Mouse (Mus musculus): ENCODE data around the gene Impdh2. TPM values are rescaled to one million over a fixed set of nuclear protein-coding genes. Genes with fewer than 3 reads are reported as not detected.
A peak's percentile ranks its signal among the peaks of the same experiment; 100 is the strongest.
"Not testable (repeated sequence)": the region's sequence is repeated elsewhere in the genome, so short reads cannot be mapped to it uniquely, and the experiment has no call there.

The Impdh2 gene
- total RNA-seq, 1 experiment from 2014 or later: 62.6 TPM

DNA sequence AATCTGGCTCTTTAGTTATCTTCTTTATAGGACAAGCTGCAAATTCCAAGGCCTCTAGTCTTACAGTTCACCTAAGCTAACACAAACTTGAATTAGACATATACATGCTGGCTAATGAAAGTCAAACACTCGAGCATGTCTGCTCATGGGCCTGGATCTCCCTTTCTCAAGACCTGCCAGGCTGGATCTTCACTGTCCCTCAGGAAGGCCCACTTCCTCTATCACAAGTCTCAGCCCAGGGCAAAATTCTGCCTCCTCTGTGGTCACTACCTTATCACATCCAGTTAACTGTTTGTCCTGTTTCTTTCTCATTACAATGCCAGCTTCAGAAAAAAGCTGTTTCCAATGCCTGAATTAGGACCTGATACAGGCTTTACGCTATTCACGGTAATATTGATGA is 34.3 kb downstream of the Impdh2 start:
- ATAC-seq (replicated peaks; ENCODE audit: insufficient number of reproducible peaks, low FRiP score, low TSS enrichment, poor library complexity, severe bottlenecking): no peak

DNA sequence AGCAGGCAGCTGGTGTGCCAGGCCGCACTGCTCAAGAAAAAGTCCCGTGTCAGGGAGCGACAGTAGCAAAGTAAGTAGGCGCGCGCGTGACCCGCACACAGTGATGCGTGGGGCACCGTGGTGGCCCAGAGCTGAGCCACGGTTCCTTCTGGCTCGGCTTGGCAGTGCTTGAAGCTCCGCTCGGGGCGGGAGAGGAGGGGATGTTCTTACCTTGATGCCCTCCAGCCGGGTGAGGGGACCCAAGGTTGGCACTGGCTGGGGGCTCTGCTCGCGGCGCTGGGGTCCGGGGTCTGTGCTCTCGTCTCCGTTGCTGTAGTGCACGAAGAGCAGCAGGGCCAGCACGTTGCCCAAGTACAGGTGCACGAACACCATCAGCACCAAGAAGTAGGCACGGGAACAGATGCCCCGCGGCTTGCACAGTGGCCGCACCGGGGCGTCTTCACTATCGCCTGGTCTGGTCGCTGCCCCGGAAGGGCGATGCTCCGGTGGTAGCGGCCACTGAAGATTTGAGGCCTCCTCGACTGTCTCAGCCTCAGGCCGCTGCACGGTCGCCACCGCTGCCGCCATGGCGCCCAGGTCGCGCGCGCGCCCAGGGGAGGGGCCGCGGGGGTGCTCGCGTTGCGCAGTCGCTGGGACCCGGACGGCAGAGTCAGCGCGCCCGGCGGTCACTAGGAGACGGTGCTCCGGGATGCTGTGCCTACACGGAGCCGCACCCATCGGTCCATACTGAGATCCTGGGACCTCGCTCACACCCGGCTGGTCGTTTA is 37.1 kb downstream of the Impdh2 start, which contains the start of gene P4htm:
TSS of gene P4htm (minus strand) at position 670 of the 767 bp plus-strand sequence.
- ATAC-seq (replicated peaks; ENCODE audit: insufficient number of reproducible peaks, low FRiP score, low TSS enrichment, poor library complexity, severe bottlenecking): peak; percentile 45

DNA sequence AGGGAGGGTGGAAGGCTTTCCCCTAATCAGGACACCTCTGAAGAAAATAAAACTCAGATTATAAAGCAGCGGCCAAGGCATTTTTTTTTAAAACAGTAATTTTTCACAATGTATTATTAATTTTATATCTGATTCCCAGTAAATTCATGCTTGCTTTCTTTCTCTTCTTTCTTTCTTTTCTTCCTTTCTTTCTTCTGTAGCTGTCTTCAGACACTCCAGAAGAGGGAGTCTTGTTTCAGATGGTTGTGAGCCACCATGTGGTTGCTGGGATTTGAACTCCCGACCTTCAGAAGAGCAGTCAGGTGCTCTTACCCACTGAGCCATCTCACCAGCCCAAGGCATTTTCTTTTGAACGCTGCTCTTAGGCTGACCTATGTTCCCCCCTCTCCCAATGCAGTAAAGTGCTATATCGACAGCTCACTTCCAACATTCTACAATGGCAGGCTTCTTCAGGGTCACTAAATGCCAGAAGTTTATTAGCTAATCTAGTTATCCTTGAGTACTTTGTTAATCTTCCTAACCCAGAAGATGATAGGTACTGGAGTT is 39.0 kb downstream of the Impdh2 start:
- ATAC-seq (replicated peaks; ENCODE audit: insufficient number of reproducible peaks, low FRiP score, low TSS enrichment, poor library complexity, severe bottlenecking): no peak

DNA sequence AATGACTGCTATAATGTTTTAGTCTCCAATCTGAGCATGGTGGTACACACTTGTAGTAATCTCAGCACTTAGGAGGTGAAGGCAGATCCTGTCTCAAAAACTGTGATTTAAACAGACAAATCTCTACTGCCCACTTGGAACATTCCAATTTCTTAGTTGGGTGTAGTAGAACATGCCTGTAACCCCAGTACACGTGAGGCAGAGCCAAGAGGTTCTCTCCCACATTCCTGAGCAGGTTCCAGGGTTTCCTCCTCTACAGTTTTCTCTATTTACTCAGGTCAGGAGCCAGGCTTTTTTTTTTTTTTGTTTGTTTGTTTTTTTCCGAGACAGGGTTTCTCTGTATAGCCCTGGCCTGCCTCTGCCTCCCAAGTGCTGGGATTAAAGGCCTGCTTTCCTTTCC is 39.9 kb downstream of the Impdh2 start:
- no peak for ATAC-seq (replicated peaks; ENCODE audit: insufficient number of reproducible peaks, low FRiP score, low TSS enrichment, poor library complexity, severe bottlenecking)

DNA sequence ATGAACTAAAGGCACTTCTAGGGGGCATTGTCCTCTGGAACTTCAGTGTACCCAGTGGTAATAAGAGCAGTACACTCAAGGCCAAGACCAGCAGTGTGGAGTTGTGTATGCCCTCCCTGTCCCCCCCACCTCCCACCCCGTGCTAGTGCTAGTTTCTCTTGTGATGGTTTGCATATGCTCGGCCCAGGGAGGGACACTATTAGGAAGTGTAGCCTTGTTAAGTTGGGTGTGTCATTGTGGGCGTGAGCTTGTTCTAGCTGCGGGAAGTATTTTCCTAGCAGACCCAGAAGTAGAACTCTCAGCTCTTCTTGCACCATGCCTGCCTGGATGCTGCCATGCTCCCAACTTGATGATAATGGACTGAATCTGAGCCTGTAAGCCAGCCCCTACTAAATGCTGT is 41.9 kb downstream of the Impdh2 start:
- ATAC-seq (replicated peaks; ENCODE audit: insufficient number of reproducible peaks, low FRiP score, low TSS enrichment, poor library complexity, severe bottlenecking): no peak

DNA sequence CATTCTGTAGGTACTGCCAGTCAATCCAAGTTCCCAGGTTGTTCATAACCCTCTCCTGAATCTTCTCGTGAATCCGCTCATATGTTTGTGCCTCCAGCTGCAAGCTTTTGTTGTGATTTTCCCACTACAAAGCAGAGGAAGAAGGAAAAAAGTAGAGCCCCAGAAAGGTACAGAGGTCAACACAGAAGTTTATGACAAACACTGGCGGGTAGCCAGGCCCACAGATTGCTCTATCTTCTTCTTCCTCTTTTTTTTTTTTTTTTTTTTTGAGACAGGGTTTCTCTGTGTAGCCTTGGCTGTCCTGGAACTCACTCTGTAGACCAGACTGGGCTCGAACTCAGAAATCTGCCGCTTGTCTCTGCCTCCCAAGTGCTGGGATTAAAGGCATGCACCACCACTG is 47.8 kb downstream of the Impdh2 start:
- not testable (repeated sequence) for ATAC-seq (replicated peaks; ENCODE audit: insufficient number of reproducible peaks, low FRiP score, low TSS enrichment, poor library complexity, severe bottlenecking)

DNA sequence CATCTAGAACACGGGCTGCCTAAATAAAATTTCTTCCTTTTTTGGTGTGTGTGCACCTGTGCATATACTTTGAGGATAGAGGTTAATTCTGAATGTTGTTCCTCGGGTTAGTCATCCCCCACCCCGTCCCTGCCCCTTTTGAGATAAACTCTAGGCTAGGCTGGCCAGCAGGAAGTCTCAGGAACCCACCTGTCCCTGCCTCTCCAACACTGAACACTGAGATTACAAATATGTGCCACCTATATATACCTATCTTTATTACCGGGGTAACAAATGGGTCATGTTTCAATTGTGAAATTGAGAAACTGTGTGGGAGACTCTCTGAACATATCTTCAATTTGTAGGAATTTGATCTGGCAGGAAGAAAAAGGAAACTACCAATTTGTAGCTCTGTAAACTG is 48.8 kb downstream of the Impdh2 start:
- no peak for ATAC-seq (replicated peaks; ENCODE audit: insufficient number of reproducible peaks, low FRiP score, low TSS enrichment, poor library complexity, severe bottlenecking)

DNA sequence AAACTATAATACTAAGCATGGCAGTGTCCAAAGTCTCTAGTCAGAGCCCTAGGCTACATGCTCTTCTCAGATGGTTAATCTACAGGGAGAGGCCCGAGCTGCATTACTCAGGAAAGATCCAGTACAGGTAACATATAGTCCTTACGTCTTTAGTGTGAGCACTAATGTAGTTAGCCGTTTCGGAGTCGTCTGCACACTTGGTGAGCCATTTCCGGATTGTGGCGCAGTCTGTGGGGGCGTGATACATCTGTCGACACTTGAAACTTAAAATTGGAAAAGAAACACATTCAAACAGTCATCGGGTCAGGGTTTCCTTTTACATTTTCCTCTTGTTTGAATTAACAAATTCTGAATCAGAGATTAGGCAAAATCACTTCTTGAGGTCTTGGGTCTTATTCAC is 51.4 kb downstream of the Impdh2 start:
- ATAC-seq (replicated peaks; ENCODE audit: insufficient number of reproducible peaks, low FRiP score, low TSS enrichment, poor library complexity, severe bottlenecking): no peak

Other genes with a start within 250 kb of the Impdh2 start
- 1,210 to 1,931 TPM (median 1,658 TPM) in 3 replicates for gene Gpx1, start 221.4 kb upstream of the Impdh2 start, total RNA-seq (2017)
- 106 to 168 TPM (median 114 TPM) in 3 replicates for gene Usp4, start 212.4 kb upstream of the Impdh2 start, total RNA-seq (2017)
- gene 1700102P08Rik, start 167.5 kb upstream of the Impdh2 start, total RNA-seq (2017): 3.5 to 8.4 TPM (median 4.9 TPM) in 3 replicates
- not detected in 3 replicates for gene Ccdc36, start 131.8 kb upstream of the Impdh2 start, total RNA-seq (2017)
- gene BC048562, start 123.8 kb upstream of the Impdh2 start, total RNA-seq (2017): not detected in 3 replicates
- gene Ccdc71, start 99.8 kb upstream of the Impdh2 start, total RNA-seq (2017): 12.6 to 19.5 TPM (median 14.1 TPM) in 3 replicates
- 0.48 to 0.97 TPM in 2 of 3 replicates, not detected in the other for gene Klhdc8b, start 98.7 kb upstream of the Impdh2 start, total RNA-seq (2017)
- gene Lamb2, start 80.5 kb upstream of the Impdh2 start, total RNA-seq (2017): not detected in 3 replicates
- 39.9 to 81.2 TPM (median 50.5 TPM) in 3 replicates for gene Usp19, start 69.7 kb upstream of the Impdh2 start, total RNA-seq (2017)
- 129 to 159 TPM (median 133 TPM) in 3 replicates for gene Qars, start 52.6 kb upstream of the Impdh2 start, total RNA-seq (2017)
- 169 to 180 TPM (median 176 TPM) in 3 replicates for gene Qrich1, start 43.5 kb upstream of the Impdh2 start, total RNA-seq (2017)
- gene Ndufaf3, start 7.1 kb downstream of the Impdh2 start, total RNA-seq (2017): 8.3 to 13.4 TPM (median 8.5 TPM) in 3 replicates
- gene Dalrd3, start 9.6 kb downstream of the Impdh2 start, total RNA-seq (2017): 30.3 to 61.1 TPM (median 44.8 TPM) in 3 replicates
- gene Wdr6, start 18.5 kb downstream of the Impdh2 start, total RNA-seq (2017): 3.6 to 11.4 TPM (median 5.8 TPM) in 3 replicates
- 0.75 to 2.6 TPM (median 0.87 TPM) in 3 replicates for gene P4htm, start 37.4 kb downstream of the Impdh2 start, total RNA-seq (2017)
- gene Arih2, start 89.1 kb downstream of the Impdh2 start, total RNA-seq (2017): 163 to 214 TPM (median 169 TPM) in 3 replicates
- gene Slc25a20, start 101.8 kb downstream of the Impdh2 start, total RNA-seq (2017): 41.3 to 54.1 TPM (median 43.3 TPM) in 3 replicates
- gene Prkar2a, start 129.0 kb downstream of the Impdh2 start, total RNA-seq (2017): 13.1 to 24.5 TPM (median 23.8 TPM) in 3 replicates
- 34.7 to 78.2 TPM (median 74.6 TPM) in 3 replicates for gene Ip6k2, start 223.5 kb downstream of the Impdh2 start, total RNA-seq (2017)
- 1.8 to 7.4 TPM (median 4.9 TPM) in 3 replicates for gene Nckipsd, start 248.1 kb downstream of the Impdh2 start, total RNA-seq (2017)